Mouse (Mus musculus) adrenal gland, postnatal 0 days (tissue): ENCODE data around the gene Lkaaear1. TPM values are rescaled to one million over a fixed set of nuclear protein-coding genes. Genes with fewer than 3 reads are reported as not detected.

Experiments
- polyA plus RNA-seq: library from polyadenylated mRNA; unstranded; fragments of >200 nt; fragmentation: Nextera tagmentation; extraction: Ambion mirVana; gene quantifications from 2 replicates; pipeline ENCODE4 v1.2.1, GENCODE M21; 2015

Gene Lkaaear1
- polyA plus RNA-seq = not detected in 2 replicates

DNA sequence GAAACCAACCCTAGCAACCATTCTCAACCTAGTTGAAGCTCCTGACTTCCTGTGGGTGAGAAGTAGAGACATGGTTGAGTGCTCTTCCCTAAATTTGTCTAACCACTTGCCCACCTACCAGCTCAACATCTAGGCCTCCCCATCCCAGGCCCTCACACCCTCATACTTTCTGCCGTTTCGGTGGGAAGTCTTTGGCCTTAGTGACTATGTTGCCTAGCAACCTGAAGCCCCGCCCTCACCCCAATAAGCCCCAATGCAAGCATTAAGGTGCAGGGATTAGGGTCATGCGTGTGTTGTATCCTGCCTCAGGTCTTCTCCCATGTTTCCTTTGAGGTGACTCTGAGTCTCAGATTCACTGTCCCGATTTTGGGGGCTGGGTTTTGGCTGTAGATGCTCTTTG is at the start of gene Lkaaear1:
Gene Lkaaear1, minus strand, starts transcription at position 202 of the 400 bp plus-strand sequence.

GRCm38 (mm10) chr2:181714903-181715326 is 16.7 kb upstream of the Lkaaear1 start, which contains the start of gene Oprl1:
TSS of gene Oprl1 (plus strand) at chr2:181715016.

DNA sequence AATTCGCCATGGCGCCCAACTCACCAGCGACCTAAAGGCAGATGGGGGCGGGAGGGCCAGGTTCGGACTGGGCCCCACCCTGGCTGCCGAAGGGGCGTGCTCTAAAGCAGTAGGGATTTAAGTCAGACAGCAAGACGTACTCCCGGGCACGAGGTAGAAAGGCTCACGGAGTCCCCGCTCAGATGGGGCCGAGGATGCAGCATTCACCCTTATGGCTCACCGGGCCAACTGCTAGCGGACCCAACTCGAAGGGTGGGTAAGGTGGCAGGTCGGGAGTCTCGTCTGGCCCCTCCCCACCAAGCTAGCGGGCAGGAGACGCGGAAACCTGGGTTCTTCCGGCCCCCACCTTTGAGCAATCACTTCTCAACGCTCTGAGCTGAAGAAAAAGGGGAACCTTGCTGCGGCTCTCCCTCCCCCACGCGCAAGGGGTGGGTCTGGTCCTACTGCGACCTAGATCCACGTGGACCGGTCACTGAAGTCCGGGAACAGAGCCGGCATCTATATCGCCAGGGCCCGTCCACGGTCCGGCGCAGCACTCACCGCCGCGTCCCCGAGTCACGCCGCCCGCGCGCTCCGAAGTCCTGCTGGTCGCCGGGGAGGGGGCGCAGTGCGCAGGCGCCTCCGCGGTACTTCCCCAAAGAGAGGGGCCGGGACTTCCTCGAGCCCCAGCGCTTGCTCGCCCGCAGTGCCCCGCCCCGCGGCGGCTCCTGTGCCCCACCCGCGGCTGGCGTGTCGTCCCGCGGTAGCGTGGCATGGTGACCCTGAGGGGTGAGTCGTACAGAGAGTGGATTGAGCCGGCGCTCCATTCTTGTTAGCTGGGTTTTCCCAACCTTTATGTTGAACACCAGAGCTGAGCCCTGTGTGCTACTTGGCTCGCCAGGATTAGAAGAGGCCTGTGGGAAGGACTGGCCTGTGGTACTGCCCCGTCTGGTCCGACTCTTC is 4.6 kb downstream of the Lkaaear1 start, which contains the start of gene Rgs19:
Gene Rgs19, minus strand, starts transcription at position 639 of the 942 bp plus-strand sequence.

GRCm38 (mm10) chr2:181679951-181680715 is 18.1 kb downstream of the Lkaaear1 start, which contains the start of gene Tcea2:
TSS of gene Tcea2 (plus strand) at chr2:181680310.

GRCm38 (mm10) chr2:181671326-181671725 is 26.9 kb downstream of the Lkaaear1 start, which contains the start of gene Sox18:
TSS of gene Sox18 (minus strand) at chr2:181671640.

GRCm38 (mm10) chr2:181656734-181657133 is 41.5 kb downstream of the Lkaaear1 start, which contains the start of gene Gm29797:
TSS of gene Gm29797 (plus strand) at chr2:181657034.

Other genes starting within 250 kb of the Lkaaear1 start
- gene Zbtb46, start 239.0 kb downstream of the Lkaaear1 start, polyA plus RNA-seq = 12.8 and 16.5 TPM in 2 replicates
- 0.26 TPM in 1 of 2 replicates, not detected in the other for gene Abhd16b, start 205.2 kb downstream of the Lkaaear1 start, polyA plus RNA-seq
- 209 and 229 TPM in 2 replicates for gene Tpd52l2, start 201.3 kb downstream of the Lkaaear1 start, polyA plus RNA-seq
- gene Dnajc5, start 178.0 kb downstream of the Lkaaear1 start, polyA plus RNA-seq = 47.4 and 56.3 TPM in 2 replicates
- 42.5 and 70.6 TPM in 2 replicates for gene Uckl1, start 113.5 kb downstream of the Lkaaear1 start, polyA plus RNA-seq
- gene Prpf6, start 106.6 kb downstream of the Lkaaear1 start, polyA plus RNA-seq = 29.2 and 43.1 TPM in 2 replicates
- gene Zfp512b, start 105.6 kb downstream of the Lkaaear1 start, polyA plus RNA-seq = 29.7 and 35.5 TPM in 2 replicates
- gene Samd10, start 99.2 kb downstream of the Lkaaear1 start, polyA plus RNA-seq = 21.4 and 21.8 TPM in 2 replicates
- 0.37 TPM in 1 of 2 replicates, not detected in the other for gene Gm29797, start 41.4 kb downstream of the Lkaaear1 start, polyA plus RNA-seq
- gene Sox18, start 26.8 kb downstream of the Lkaaear1 start, polyA plus RNA-seq = 18.4 and 38.6 TPM in 2 replicates
- gene Tcea2, start 18.1 kb downstream of the Lkaaear1 start, polyA plus RNA-seq = 15.1 and 18.1 TPM in 2 replicates
- 23.9 and 30.7 TPM in 2 replicates for gene Rgs19, start 4.5 kb downstream of the Lkaaear1 start, polyA plus RNA-seq
- 3.3 and 9.9 TPM in 2 replicates for gene Oprl1, start 16.6 kb upstream of the Lkaaear1 start, polyA plus RNA-seq
- gene Myt1, start 64.9 kb upstream of the Lkaaear1 start, polyA plus RNA-seq = 3.6 and 4.9 TPM in 2 replicates
- 29.2 and 43.9 TPM in 2 replicates for gene Pcmtd2, start 139.4 kb upstream of the Lkaaear1 start, polyA plus RNA-seq
- 46.9 and 51.9 TPM in 2 replicates for gene Polr3k, start 165.9 kb upstream of the Lkaaear1 start, polyA plus RNA-seq